Mouse (Mus musculus): ENCODE data around the gene Ofcc1.

- TF ChIP-seq CTCF (IDR thresholded peaks at IDR 0.05; ENCODE audit: borderline replicate concordance, control insufficient read depth, extremely low read depth, insufficient read depth, low read length, poor library complexity) (no peak), POLR2A (IDR thresholded peaks at IDR 0.05; ENCODE audit: control insufficient read depth, extremely low read depth, insufficient read depth, low read length, poor library complexity) (no peak)
Observed at GRCm38 (mm10) chr13:40347045-40347444, 14.2 kb downstream of the Ofcc1 start.
